Mouse (Mus musculus) kidney, postnatal 4 days (tissue): ENCODE measurements around the gene Nek5.
A peak's percentile ranks its signal among the peaks of the same experiment; 100 is the strongest.
"Not testable (repeated sequence)": the region's sequence is repeated elsewhere in the genome, so short reads cannot be mapped to it uniquely, and the experiment has no call there.

Experiments
- DNase-seq, 2 experiments: peaks; one replicate each; pipeline ENCODE4 v3.0.0; 2021; ENCODE audit warnings: mixed read lengths in 2 of 2

Nek5 gene

GRCm38 (mm10) chr8:22124220-22125152, at the start of gene Nek5:
TSS of gene Nek5 (minus strand) at chr8:22125053.
- DNase-seq: peak; percentile 65 to 78

GRCm38 (mm10) chr8:22169167-22169566, 44.3 kb upstream of the Nek5 start:
- DNase-seq: no peak

- peak; percentile 88 to 93 for DNase-seq
Measured at GRCm38 (mm10) chr8:22166080-22166603, 41.3 kb upstream of the Nek5 start, which contains the start of gene Nek3. TSS of gene Nek3 (minus strand) at chr8:22166435.

- no peak for DNase-seq
Measured at GRCm38 (mm10) chr8:22165251-22166079, 40.6 kb upstream of the Nek5 start.

- DNase-seq: no peak
Measured at GRCm38 (mm10) chr8:22164431-22164830, 39.6 kb upstream of the Nek5 start.

- no peak for DNase-seq
Measured at GRCm38 (mm10) chr8:22162206-22162605, 37.4 kb upstream of the Nek5 start.

GRCm38 (mm10) chr8:22150345-22150663, 25.5 kb upstream of the Nek5 start:
- peak; percentile 21 to 34 for DNase-seq

GRCm38 (mm10) chr8:22149643-22150344, 24.9 kb upstream of the Nek5 start:
- no peak for DNase-seq

- DNase-seq: no peak
Measured at GRCm38 (mm10) chr8:22148367-22148740, 23.5 kb upstream of the Nek5 start.

- peak in 1 of 2 experiments; percentile 30 for DNase-seq
Measured at GRCm38 (mm10) chr8:22147706-22148366, 23.0 kb upstream of the Nek5 start.

GRCm38 (mm10) chr8:22145831-22146230, 21.0 kb upstream of the Nek5 start:
- DNase-seq: no peak

GRCm38 (mm10) chr8:22143764-22144491, 19.1 kb upstream of the Nek5 start:
- DNase-seq: no peak

GRCm38 (mm10) chr8:22142592-22142991, 17.7 kb upstream of the Nek5 start:
- no peak for DNase-seq

- no peak for DNase-seq
Measured at GRCm38 (mm10) chr8:22141836-22142385, 17.1 kb upstream of the Nek5 start.

GRCm38 (mm10) chr8:22136462-22136861, 11.6 kb upstream of the Nek5 start:
- DNase-seq: not testable (repeated sequence)

- DNase-seq: no peak
Measured at GRCm38 (mm10) chr8:22134750-22135135, 9.9 kb upstream of the Nek5 start.

- no peak for DNase-seq
Measured at GRCm38 (mm10) chr8:22134078-22134749, 9.4 kb upstream of the Nek5 start.

- no peak for DNase-seq
Measured at GRCm38 (mm10) chr8:22132062-22132461, 7.2 kb upstream of the Nek5 start.

GRCm38 (mm10) chr8:22107020-22107419, 17.8 kb downstream of the Nek5 start:
- no peak for DNase-seq

- peak; percentile 7 to 22 for DNase-seq
Measured at GRCm38 (mm10) chr8:22091568-22091967, 33.3 kb downstream of the Nek5 start.

GRCm38 (mm10) chr8:22089226-22089625, 35.6 kb downstream of the Nek5 start:
- no peak for DNase-seq
